Comparison of ENCODE assay signal across 7 mouse cellular contexts in the genomic region with DNA sequence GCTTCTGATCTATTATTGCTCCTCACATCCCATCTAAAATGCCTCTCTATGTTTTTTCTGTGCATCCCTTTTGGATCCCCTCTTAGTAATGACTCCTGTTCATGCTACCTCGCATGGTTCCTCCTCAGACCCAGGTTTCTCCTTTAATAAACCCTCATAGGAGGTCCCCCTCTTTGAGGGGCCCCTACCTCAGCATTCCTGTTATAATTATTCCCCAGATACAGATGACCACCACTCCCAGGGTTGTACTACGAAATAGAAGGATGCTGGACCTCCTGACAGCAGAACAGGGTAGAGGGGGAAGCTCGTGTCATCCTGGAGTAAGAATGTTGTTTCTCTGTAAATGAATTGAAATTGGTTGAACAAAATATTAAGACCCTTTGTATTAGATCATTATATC. TPM values are rescaled to one million over a fixed set of nuclear protein-coding genes. Genes with fewer than 3 reads are reported as not detected.
DNase-seq lines count a peak whose midpoint lies in the region; ATAC-seq and TF ChIP-seq lines count a peak whose summit lies in the region.

A gene (plus strand): TSS at position 301 of the 400 bp plus-strand sequence.

- no peak for ATAC-seq in intestine, embryonic 16.5 days
- no peak for ATAC-seq in neural tube, embryonic 12.5 days (ENCODE audit: low FRiP score, low read depth)

- H3K36me3 ChIP-seq in forebrain, embryonic 10.5 days (replicated peaks) = peaks cover 6% of the 10 kb centered on the region; the same call in 1 of the 2 replicates
- H3K36me3 ChIP-seq in intestine, embryonic 16.5 days (ENCODE audit: control insufficient read depth, insufficient read depth, low read length) = no peaks in the 10 kb centered on the region
- no peaks in the 10 kb centered on the region; the same call in 1 of the 2 replicates for H3K36me3 ChIP-seq in neural tube, embryonic 12.5 days

- no peak for DNase-seq in left cerebral cortex, adult 2 months (ENCODE audit: extremely low spot score in 1 of 2, low spot score in 2 of 2)
- DNase-seq in left cerebral cortex, adult 11 months (ENCODE audit: low spot score) = no peak
- DNase-seq in forebrain, embryonic 10.5 days (ENCODE audit: extremely low spot score, low spot score) = no peak
- no peak for DNase-seq in layer of hippocampus, adult 9-11 months
- DNase-seq in thymus, postnatal 4 days = no peak

- peaks cover 16% of the 10 kb centered on the region for H3K4me1 ChIP-seq in forebrain, embryonic 10.5 days
- H3K4me1 ChIP-seq in intestine, embryonic 16.5 days (ENCODE audit: control insufficient read depth, insufficient read depth, low read length) = no peaks in the 10 kb centered on the region
- peaks cover 11% of the 10 kb centered on the region; the same call in 1 of the 2 replicates for H3K4me1 ChIP-seq in neural tube, embryonic 12.5 days

- intact Hi-C loops in left cerebral cortex, adult 2 months (cut with DNase I) = no loop called here

- TF ChIP-seq CTCF in left cerebral cortex, adult 2 months (IDR thresholded peaks at IDR 0.05) = no peak

- peak within 1 kb of the TSS; percentile 83 for H3K4me2 ChIP-seq in intestine, embryonic 16.5 days (ENCODE audit: low read depth, low read length)
- peak within 1 kb of the TSS; percentile 69 for H3K4me2 ChIP-seq in neural tube, embryonic 12.5 days (replicated peaks)

- H3K9ac ChIP-seq in intestine, embryonic 16.5 days (ENCODE audit: low read depth, low read length) = 0 out of 2 replicates have a peak within 1 kb of the TSS, but pooled peaks have one; percentile 88
- no peak within 1 kb of the TSS for H3K9ac ChIP-seq in neural tube, embryonic 12.5 days

- peak within 1 kb of the TSS; percentile 5 for H3K27ac ChIP-seq in left cerebral cortex, adult 2 months
- H3K27ac ChIP-seq in forebrain, embryonic 10.5 days = peak within 1 kb of the TSS; percentile 87
- H3K27ac ChIP-seq in intestine, embryonic 16.5 days (ENCODE audit: low read length) = no peak within 1 kb of the TSS
- no peak within 1 kb of the TSS for H3K27ac ChIP-seq in neural tube, embryonic 12.5 days

- H3K4me3 ChIP-seq in left cerebral cortex, adult 2 months = peak within 1 kb of the TSS; percentile 87
- peak within 1 kb of the TSS; percentile 87 for H3K4me3 ChIP-seq in forebrain, embryonic 10.5 days
- H3K4me3 ChIP-seq in intestine, embryonic 16.5 days (ENCODE audit: low read length) = peak within 1 kb of the TSS; percentile 81
- peak within 1 kb of the TSS; percentile 55; the same call in 1 of the 2 replicates for H3K4me3 ChIP-seq in neural tube, embryonic 12.5 days

- 0 out of 2 replicates have a peak, but pooled peaks cover 5% of the 10 kb centered on the region for H3K27me3 ChIP-seq in forebrain, embryonic 10.5 days (ENCODE audit: poor library complexity, severe bottlenecking)
- no peaks in the 10 kb centered on the region for H3K27me3 ChIP-seq in intestine, embryonic 16.5 days (replicated peaks; ENCODE audit: control insufficient read depth, insufficient read depth, low read length)
- no peaks in the 10 kb centered on the region; the same call in 1 of the 2 replicates for H3K27me3 ChIP-seq in neural tube, embryonic 12.5 days (replicated peaks)

- no peaks in the 10 kb centered on the region for H3K9me3 ChIP-seq in forebrain, embryonic 10.5 days
- H3K9me3 ChIP-seq in intestine, embryonic 16.5 days (ENCODE audit: control insufficient read depth, low read length) = no peaks in the 10 kb centered on the region; the same call in 1 of the 2 replicates
- H3K9me3 ChIP-seq in neural tube, embryonic 12.5 days = no peaks in the 10 kb centered on the region

- 83% methylated on average over 3 of the region's 3 CpGs for WGBS in forebrain, embryonic 10.5 days
- 88% methylated on average over 3 of the region's 3 CpGs for WGBS in intestine, embryonic 16.5 days
- 88% methylated on average over 3 of the region's 3 CpGs for WGBS in neural tube, embryonic 12.5 days

RNA-seq across cellular contexts. Expression of the gene that starts here (rescaled TPM):
- total RNA-seq in left cerebral cortex, adult 2 months (2021) = 1 to 10 TPM; 5.0 to 5.8 TPM
- 4.7 and 4.9 TPM in 2 replicates for polyA plus RNA-seq in forebrain, embryonic 10.5 days (2016; fragmentation: Nextera tagmentation; extraction: Ambion mirVana)
- polyA plus RNA-seq in intestine, embryonic 16.5 days (2015; fragmentation: Nextera tagmentation; extraction: Ambion mirVana) = 3.7 and 4.3 TPM in 2 replicates
- 4.0 and 4.8 TPM in 2 replicates for polyA plus RNA-seq in neural tube, embryonic 12.5 days (2016; fragmentation: Nextera tagmentation; extraction: Ambion mirVana)

Comparison
In these comparisons a context has a peak if more than half of its experiments do, and no peak if none do; other contexts are left out.
1. H3K27ac ChIP-seq: peak in left cerebral cortex, adult 2 months (single experiment) and forebrain, embryonic 10.5 days (single experiment); none in intestine, embryonic 16.5 days (single experiment) and neural tube, embryonic 12.5 days (single experiment).
2. Peak in every context shown above with its lines, with median percentiles within 50 percentile points of each other: H3K4me3 ChIP-seq.